Mouse (Mus musculus): ENCODE data around the gene Gm9780. TPM values are rescaled to one million over a fixed set of nuclear protein-coding genes. Genes with fewer than 3 reads are reported as not detected.
"Not testable (repeated sequence)": the region's sequence is repeated elsewhere in the genome, so short reads cannot be mapped to it uniquely, and the experiment has no call there.

The Gm9780 gene
- polyA plus RNA-seq, 1 experiment from 2014 or later: 5.9 TPM

GRCm38 (mm10) chr14:26034364-26034763 lies 8.1 kb downstream of the Gm9780 start:
- H3K4me2 ChIP-seq (replicated peaks); H3K27ac ChIP-seq; H3K27me3 ChIP-seq; H3K4me3 ChIP-seq; ATAC-seq (ENCODE audit: insufficient number of reproducible peaks, insufficient read depth, low FRiP score, low TSS enrichment); H3K9me3 ChIP-seq; H3K9ac ChIP-seq; H3K36me3 ChIP-seq; H3K4me1 ChIP-seq: not testable (repeated sequence)
- WGBS: no CpG with 5 or more reads among the region's 3 CpGs

- not testable (repeated sequence) for H3K4me2 ChIP-seq (replicated peaks); H3K36me3 ChIP-seq; H3K27ac ChIP-seq; ATAC-seq (ENCODE audit: insufficient number of reproducible peaks, insufficient read depth, low FRiP score, low TSS enrichment); H3K9ac ChIP-seq; H3K4me3 ChIP-seq; H3K9me3 ChIP-seq; H3K4me1 ChIP-seq; H3K27me3 ChIP-seq
- WGBS: no CpG with 5 or more reads among the region's 12 CpGs
Observed at GRCm38 (mm10) chr14:26025653-26026052, 16.9 kb downstream of the Gm9780 start.

GRCm38 (mm10) chr14:26022831-26023230 lies 19.7 kb downstream of the Gm9780 start:
- not testable (repeated sequence) for H3K27me3 ChIP-seq; H3K4me1 ChIP-seq; H3K9me3 ChIP-seq; H3K27ac ChIP-seq; H3K4me2 ChIP-seq (replicated peaks); H3K9ac ChIP-seq; ATAC-seq (ENCODE audit: insufficient number of reproducible peaks, insufficient read depth, low FRiP score, low TSS enrichment); H3K36me3 ChIP-seq; H3K4me3 ChIP-seq
- no CpG with 5 or more reads among the region's 6 CpGs for WGBS

- not testable (repeated sequence) for H3K4me1 ChIP-seq; H3K9ac ChIP-seq; H3K27ac ChIP-seq; H3K9me3 ChIP-seq; H3K4me3 ChIP-seq; H3K4me2 ChIP-seq (replicated peaks); ATAC-seq (ENCODE audit: insufficient number of reproducible peaks, insufficient read depth, low FRiP score, low TSS enrichment); H3K36me3 ChIP-seq; H3K27me3 ChIP-seq
- WGBS: no CpG with 5 or more reads among the region's 9 CpGs
Observed at GRCm38 (mm10) chr14:26021555-26021954, 21.0 kb downstream of the Gm9780 start.

GRCm38 (mm10) chr14:26016414-26016813 lies 26.1 kb downstream of the Gm9780 start:
- not testable (repeated sequence) for H3K4me2 ChIP-seq (replicated peaks); H3K36me3 ChIP-seq; H3K27ac ChIP-seq; H3K4me3 ChIP-seq; H3K9ac ChIP-seq; ATAC-seq (ENCODE audit: insufficient number of reproducible peaks, insufficient read depth, low FRiP score, low TSS enrichment); H3K27me3 ChIP-seq; H3K9me3 ChIP-seq; H3K4me1 ChIP-seq
- WGBS: no CpG with 5 or more reads among the region's 7 CpGs

GRCm38 (mm10) chr14:26007462-26007861 lies 35.0 kb downstream of the Gm9780 start:
- H3K4me1 ChIP-seq; ATAC-seq (ENCODE audit: insufficient number of reproducible peaks, insufficient read depth, low FRiP score, low TSS enrichment); H3K4me3 ChIP-seq; H3K9me3 ChIP-seq; H3K9ac ChIP-seq; H3K4me2 ChIP-seq (replicated peaks); H3K27ac ChIP-seq; H3K27me3 ChIP-seq; H3K36me3 ChIP-seq: not testable (repeated sequence)
- no CpG with 5 or more reads among the region's 2 CpGs for WGBS

GRCm38 (mm10) chr14:25981880-25982279 lies 60.6 kb downstream of the Gm9780 start:
- ATAC-seq (ENCODE audit: insufficient number of reproducible peaks, insufficient read depth, low FRiP score, low TSS enrichment); H3K4me2 ChIP-seq (replicated peaks); H3K36me3 ChIP-seq; H3K9ac ChIP-seq; H3K9me3 ChIP-seq; H3K4me3 ChIP-seq; H3K4me1 ChIP-seq; H3K27me3 ChIP-seq; H3K27ac ChIP-seq: not testable (repeated sequence)
- WGBS: 54% methylated on average over 6 of the region's 9 CpGs

- H3K9ac ChIP-seq; H3K27me3 ChIP-seq; H3K9me3 ChIP-seq; H3K4me1 ChIP-seq; H3K36me3 ChIP-seq; ATAC-seq (ENCODE audit: insufficient number of reproducible peaks, insufficient read depth, low FRiP score, low TSS enrichment): not testable (repeated sequence)
- Histone ChIP-seq H3K27ac (peak overlapping the region; percentile 87), H3K4me2 (replicated peaks) (peak overlapping the region; percentile 35; the same call in 1 of the 2 replicates), H3K4me3 (peak overlapping the region; percentile 23; the same call in 1 of the 2 replicates)
- 0% methylated on average over 5 of the region's 13 CpGs for WGBS
Observed at GRCm38 (mm10) chr14:25979242-25979941, 63.1 kb downstream of the Gm9780 start.

GRCm38 (mm10) chr14:25978371-25979241 lies 63.9 kb downstream of the Gm9780 start, which contains the start of gene Duxbl1:
Gene Duxbl1 (plus strand): TSS chr14:25978577.
- not testable (repeated sequence) for H3K4me1 ChIP-seq, H3K9ac ChIP-seq, H3K36me3 ChIP-seq, H3K27me3 ChIP-seq, H3K9me3 ChIP-seq
- peak within 1 kb of the TSS; percentile 87 for H3K27ac ChIP-seq
- H3K4me3 ChIP-seq: peak within 1 kb of the TSS; percentile 23; the same call in 1 of the 2 replicates
- no CpG with 5 or more reads among the region's 25 CpGs for WGBS
- H3K4me2 ChIP-seq (replicated peaks): peak within 1 kb of the TSS; percentile 35; the same call in 1 of the 2 replicates
- peak; percentile 90 for ATAC-seq (ENCODE audit: insufficient number of reproducible peaks, insufficient read depth, low FRiP score, low TSS enrichment)

Other genes with a start within 250 kb of the Gm9780 start
- gene Anxa11, start 200.6 kb downstream of the Gm9780 start, polyA plus RNA-seq (2016; fragmentation: Nextera tagmentation; extraction: Ambion mirVana): 9.8 and 14.4 TPM in 2 replicates
- 0.24 TPM in 1 of 2 replicates, not detected in the other for gene Plac9a, start 139.6 kb downstream of the Gm9780 start, polyA plus RNA-seq (2016; fragmentation: Nextera tagmentation; extraction: Ambion mirVana)
- 2.9 and 3.7 TPM in 2 replicates for gene Tmem254a, start 115.0 kb downstream of the Gm9780 start, polyA plus RNA-seq (2016; fragmentation: Nextera tagmentation; extraction: Ambion mirVana)
- gene Cphx1, start 104.4 kb downstream of the Gm9780 start, polyA plus RNA-seq (2016; fragmentation: Nextera tagmentation; extraction: Ambion mirVana): not detected in 2 replicates
- gene Duxbl1, start 64.1 kb downstream of the Gm9780 start, polyA plus RNA-seq (2016; fragmentation: Nextera tagmentation; extraction: Ambion mirVana): 3.5 and 3.9 TPM in 2 replicates
- gene Tmem254c, start 24.6 kb upstream of the Gm9780 start, polyA plus RNA-seq (2016; fragmentation: Nextera tagmentation; extraction: Ambion mirVana): 26.6 and 29.4 TPM in 2 replicates
- gene Cphx2, start 38.8 kb upstream of the Gm9780 start, polyA plus RNA-seq (2016; fragmentation: Nextera tagmentation; extraction: Ambion mirVana): not detected in 2 replicates
- gene Cphx3, start 39.6 kb upstream of the Gm9780 start, polyA plus RNA-seq (2016; fragmentation: Nextera tagmentation; extraction: Ambion mirVana): not detected in 2 replicates
- gene Duxbl2, start 75.6 kb upstream of the Gm9780 start, polyA plus RNA-seq (2016; fragmentation: Nextera tagmentation; extraction: Ambion mirVana): 3.4 TPM in 1 of 2 replicates, not detected in the other
- gene Plac9b, start 139.8 kb upstream of the Gm9780 start, polyA plus RNA-seq (2016; fragmentation: Nextera tagmentation; extraction: Ambion mirVana): 2.3 and 2.8 TPM in 2 replicates
- gene Tmem254b, start 164.3 kb upstream of the Gm9780 start, polyA plus RNA-seq (2016; fragmentation: Nextera tagmentation; extraction: Ambion mirVana): 21.6 and 25.4 TPM in 2 replicates
- 1.9 and 3.1 TPM in 2 replicates for gene Duxbl3, start 215.3 kb upstream of the Gm9780 start, polyA plus RNA-seq (2016; fragmentation: Nextera tagmentation; extraction: Ambion mirVana)

Data from embryonic facial prominence, embryonic 12.5 days (tissue).